Mouse (Mus musculus): Measurements from ENCODE around the gene Mrpl38.

GRCm38 (mm10) chr11:116130488-116131205 lies 8.0 kb downstream of the Mrpl38 start, which contains the start of gene Trim65:
- peak; percentile 75 for TF ChIP-seq CTCF (IDR thresholded peaks at IDR 0.05; ENCODE audit: insufficient read depth, low read depth, low read length)
- TF ChIP-seq POLR2A (IDR thresholded peaks at IDR 0.05; ENCODE audit: insufficient read depth, low read depth, low read length), result 0 out of 2 replicates have a peak, but pooled peaks have one; percentile 17
